Mouse (Mus musculus): ENCODE data around the gene Cnksr3. TPM values are rescaled to one million over a fixed set of nuclear protein-coding genes. Genes with fewer than 3 reads are reported as not detected.

The Cnksr3 gene
- polyA plus RNA-seq, 1 experiment from 2014 or later, result 6.5 TPM

DNA sequence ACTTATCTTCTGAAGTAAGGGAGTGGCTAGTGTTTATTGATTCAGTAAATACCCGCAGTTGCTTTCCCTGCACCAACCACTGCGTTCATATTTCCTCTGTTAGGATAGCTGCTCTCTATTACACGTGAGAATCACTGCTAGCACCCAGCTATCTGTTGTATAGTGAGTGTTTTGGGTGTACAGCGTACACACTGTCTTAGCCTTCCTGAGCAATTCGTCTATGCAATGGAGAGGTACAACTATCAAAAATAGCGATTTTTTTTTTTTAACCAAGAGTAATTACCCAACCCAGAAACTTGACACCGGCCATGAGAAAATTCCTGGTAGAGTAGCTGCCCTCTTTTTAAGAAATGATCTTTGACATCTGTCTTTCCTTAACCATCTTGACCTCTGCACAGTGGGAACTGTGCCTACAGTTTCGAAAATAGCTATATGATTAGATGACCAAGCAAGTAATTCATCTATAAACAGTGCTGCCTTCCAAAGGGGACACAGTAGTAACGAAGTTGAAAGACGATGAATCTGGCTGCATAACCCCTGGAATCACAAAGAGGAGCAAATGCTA, 1.1 kb upstream of the Cnksr3 start:
- 54% methylated on average over 10 of the region's 10 CpGs for WGBS
- Histone ChIP-seq H3K9ac (ENCODE audit: low read length) (peak overlapping the region; percentile 72), H3K36me3 (ENCODE audit: control insufficient read depth, insufficient read depth, low read length) (no peaks in the 10 kb centered on the region), H3K9me3 (ENCODE audit: control insufficient read depth, low read length) (no peaks in the 10 kb centered on the region), H3K27ac (replicated peaks in 1 of 2; ENCODE audit: control insufficient read depth in 1 of 2, insufficient read depth in 1 of 2, low read depth in 2 of 2, low read length in 2 of 2) (peak overlapping the region in 1 of 2 experiments; percentile 86; a peak in 1 of 4 replicates), H3K4me2 (ENCODE audit: low read length) (peak overlapping the region; percentile 92), H3K4me1 (ENCODE audit: control insufficient read depth in 2 of 2, insufficient read depth in 2 of 2, low read length in 2 of 2) (peaks cover 5 to 34% of the 10 kb centered on the region in 2 experiments), H3K27me3 (ENCODE audit: control insufficient read depth, insufficient read depth, low read length) (no peaks in the 10 kb centered on the region), H3K4me3 (ENCODE audit: control insufficient read depth in 1 of 2, insufficient read depth in 1 of 2, low read depth in 1 of 2, low read length in 2 of 2) (peak overlapping the region in 1 of 2 experiments; percentile 82; a peak in 2 of 4 replicates)
- no peak for ATAC-seq (ENCODE audit: insufficient number of reproducible peaks, insufficient read depth, low FRiP score, low read depth)

DNA sequence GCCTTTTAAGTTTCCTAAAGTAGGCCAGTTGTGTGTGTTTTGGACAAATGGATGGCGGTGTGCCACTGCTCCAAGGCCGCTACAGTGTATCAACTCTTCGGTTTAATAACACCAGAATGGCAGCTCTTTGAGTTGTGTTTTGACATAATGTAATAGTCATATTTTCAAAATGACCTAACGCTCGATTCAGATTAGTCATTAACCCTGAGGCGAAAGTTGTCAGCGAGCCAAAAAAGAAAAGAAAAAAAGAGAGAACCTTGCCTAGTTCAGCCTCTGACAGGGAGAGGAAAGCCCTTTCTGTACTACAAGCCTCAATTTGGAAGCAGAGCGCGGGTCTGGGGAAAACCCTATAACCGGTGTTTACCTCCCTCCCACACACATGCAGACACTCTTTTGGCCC, 500 bp upstream of the Cnksr3 start:
- Histone ChIP-seq H3K27me3 (ENCODE audit: control insufficient read depth, insufficient read depth, low read length) (no peaks in the 10 kb centered on the region), H3K27ac (replicated peaks in 1 of 2; ENCODE audit: control insufficient read depth in 1 of 2, insufficient read depth in 1 of 2, low read depth in 2 of 2, low read length in 2 of 2) (peak overlapping the region; percentile 86 to 89), H3K4me2 (ENCODE audit: low read length) (peak overlapping the region; percentile 92), H3K36me3 (ENCODE audit: control insufficient read depth, insufficient read depth, low read length) (no peaks in the 10 kb centered on the region), H3K9ac (ENCODE audit: low read length) (peak overlapping the region; percentile 72), H3K4me3 (ENCODE audit: control insufficient read depth in 1 of 2, insufficient read depth in 1 of 2, low read depth in 1 of 2, low read length in 2 of 2) (peak overlapping the region; percentile 56 to 82), H3K9me3 (ENCODE audit: control insufficient read depth, low read length) (no peaks in the 10 kb centered on the region), H3K4me1 (ENCODE audit: control insufficient read depth in 2 of 2, insufficient read depth in 2 of 2, low read length in 2 of 2) (peaks cover 5 to 38% of the 10 kb centered on the region in 2 experiments)
- 6% methylated on average over 10 of the region's 10 CpGs for WGBS
- no peak for ATAC-seq (ENCODE audit: insufficient number of reproducible peaks, insufficient read depth, low FRiP score, low read depth)

DNA sequence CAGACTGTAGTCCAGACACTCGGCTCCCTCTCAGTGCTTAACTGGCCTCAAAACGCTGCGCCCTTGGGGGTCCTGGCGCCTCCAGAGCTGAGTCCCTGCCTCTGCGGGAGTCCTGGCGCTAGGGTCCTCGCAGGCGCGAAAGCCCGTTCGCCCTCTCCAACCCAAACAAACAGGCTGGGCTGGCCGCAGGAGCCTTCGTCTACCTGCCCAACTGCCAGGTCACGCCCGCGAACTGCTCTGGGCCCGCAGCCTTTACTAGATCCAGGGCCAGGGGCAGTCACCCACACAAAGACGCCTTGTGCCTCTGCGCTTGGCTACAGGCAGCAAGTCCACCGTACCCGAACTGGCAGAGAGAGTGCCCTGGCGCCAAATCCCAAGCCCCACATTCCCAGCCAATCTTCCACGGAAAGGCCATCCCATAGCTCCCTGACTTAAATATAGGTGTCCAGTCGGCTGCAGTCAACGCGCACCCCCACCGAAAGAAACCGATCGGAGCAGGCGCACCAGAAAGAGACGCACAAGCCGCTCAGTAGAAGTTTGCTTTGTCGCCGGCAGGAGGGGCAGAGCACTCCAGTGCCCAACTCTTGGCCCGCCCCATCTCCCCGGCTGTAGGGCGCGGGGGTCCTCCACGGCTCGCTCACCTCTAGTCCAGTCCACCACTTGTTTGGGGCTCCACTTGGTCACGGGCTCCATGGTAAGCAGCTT, 894 bp downstream of the Cnksr3 start:
- H3K4me2 ChIP-seq (ENCODE audit: low read length), result peak overlapping the region; percentile 92
- ATAC-seq (ENCODE audit: insufficient number of reproducible peaks, insufficient read depth, low FRiP score, low read depth), result peak; percentile 84
- under 1% methylated on average over 41 of the region's 41 CpGs for WGBS
- H3K4me3 ChIP-seq (ENCODE audit: control insufficient read depth in 1 of 2, insufficient read depth in 1 of 2, low read depth in 1 of 2, low read length in 2 of 2), result peak overlapping the region; percentile 82 to 91
- H3K27me3 ChIP-seq (ENCODE audit: control insufficient read depth, insufficient read depth, low read length), result no peaks in the 10 kb centered on the region
- no peaks in the 10 kb centered on the region for H3K9me3 ChIP-seq (ENCODE audit: control insufficient read depth, low read length)
- peak overlapping the region; percentile 87 for H3K9ac ChIP-seq (ENCODE audit: low read length)
- H3K4me1 ChIP-seq (ENCODE audit: control insufficient read depth in 2 of 2, insufficient read depth in 2 of 2, low read length in 2 of 2), result peaks cover 9 to 42% of the 10 kb centered on the region in 2 experiments
- H3K27ac ChIP-seq (replicated peaks in 1 of 2; ENCODE audit: control insufficient read depth in 1 of 2, insufficient read depth in 1 of 2, low read depth in 2 of 2, low read length in 2 of 2), result peak overlapping the region; percentile 80 to 86
- H3K36me3 ChIP-seq (ENCODE audit: control insufficient read depth, insufficient read depth, low read length), result no peaks in the 10 kb centered on the region

DNA sequence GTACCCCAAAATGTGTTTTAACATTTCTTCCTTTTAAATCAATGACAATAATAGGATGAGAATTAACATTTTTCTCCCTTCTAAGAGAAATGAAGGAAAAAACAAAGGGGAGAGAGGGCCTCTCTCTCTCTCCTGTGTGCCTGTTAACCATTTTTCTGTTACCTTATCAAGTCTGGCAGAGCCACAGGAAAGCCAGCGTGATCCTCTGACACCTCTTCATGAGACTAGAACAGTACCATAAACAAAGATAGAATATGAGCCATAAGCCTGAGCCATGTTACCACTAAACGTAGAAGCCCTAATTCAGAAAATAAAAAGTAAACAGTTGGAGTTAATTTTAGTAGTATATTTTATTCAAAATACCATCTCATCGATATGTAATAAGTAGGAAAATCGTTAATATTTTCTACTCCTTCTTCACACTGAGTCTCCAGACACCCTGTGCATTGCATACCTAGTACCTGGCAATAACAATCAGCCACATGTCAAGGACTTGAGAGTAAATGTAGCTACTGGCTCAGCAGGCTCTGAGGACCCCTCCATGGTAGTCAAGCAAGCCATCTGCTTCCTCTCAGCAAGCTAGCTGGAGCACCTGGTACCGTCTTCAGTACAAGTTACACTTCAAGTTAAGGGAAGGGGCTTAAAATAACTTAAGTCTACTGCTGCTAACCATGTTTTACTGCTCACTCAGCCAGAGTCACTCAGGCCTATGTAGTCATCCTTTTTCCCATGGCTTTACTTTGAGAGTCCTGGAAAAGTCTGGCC, 2.2 kb downstream of the Cnksr3 start:
- Histone ChIP-seq H3K9me3 (ENCODE audit: control insufficient read depth, low read length) (no peaks in the 10 kb centered on the region), H3K27me3 (ENCODE audit: control insufficient read depth, insufficient read depth, low read length) (no peaks in the 10 kb centered on the region), H3K27ac (replicated peaks in 1 of 2; ENCODE audit: control insufficient read depth in 1 of 2, insufficient read depth in 1 of 2, low read depth in 2 of 2, low read length in 2 of 2) (no peak overlapping the region), H3K4me2 (ENCODE audit: low read length) (peak overlapping the region; percentile 92), H3K4me3 (ENCODE audit: control insufficient read depth in 1 of 2, insufficient read depth in 1 of 2, low read depth in 1 of 2, low read length in 2 of 2) (peak overlapping the region in 1 of 2 experiments; percentile 82; a peak in 2 of 4 replicates), H3K36me3 (ENCODE audit: control insufficient read depth, insufficient read depth, low read length) (no peaks in the 10 kb centered on the region), H3K9ac (ENCODE audit: low read length) (peak overlapping the region; percentile 87), H3K4me1 (ENCODE audit: control insufficient read depth in 2 of 2, insufficient read depth in 2 of 2, low read length in 2 of 2) (peaks cover 9 to 42% of the 10 kb centered on the region in 2 experiments)
- no peak for ATAC-seq (ENCODE audit: insufficient number of reproducible peaks, insufficient read depth, low FRiP score, low read depth)
- 52% methylated on average over 5 of the region's 5 CpGs for WGBS

DNA sequence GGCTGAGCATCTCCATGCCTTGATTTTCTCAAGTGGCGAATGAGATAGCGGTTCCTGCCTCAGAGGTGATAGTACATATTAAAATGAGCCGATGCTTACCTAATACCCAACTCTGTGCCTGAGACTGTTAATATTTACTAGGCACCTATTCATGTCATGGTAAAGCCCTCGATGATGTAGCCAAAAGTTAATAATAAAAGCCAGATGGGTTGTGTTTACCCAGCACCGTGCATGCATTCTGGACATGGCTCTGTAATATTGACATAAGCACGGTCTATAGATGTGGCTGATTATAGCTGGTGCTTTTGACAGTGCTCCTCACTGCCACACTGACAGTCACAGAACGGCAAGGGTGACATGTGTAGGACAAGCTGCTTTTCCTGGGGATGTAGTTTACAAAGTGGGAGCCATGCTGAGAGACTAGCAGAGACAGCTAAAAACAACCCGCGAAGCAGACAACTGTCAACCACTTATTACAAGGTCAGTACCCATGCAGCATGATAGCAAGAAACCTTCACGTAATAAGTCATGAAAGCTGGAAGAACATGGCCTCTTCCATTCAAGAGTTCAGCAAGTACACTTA, 3.1 kb downstream of the Cnksr3 start:
- no peak overlapping the region for H3K27ac ChIP-seq (replicated peaks in 1 of 2; ENCODE audit: control insufficient read depth in 1 of 2, insufficient read depth in 1 of 2, low read depth in 2 of 2, low read length in 2 of 2)
- H3K36me3 ChIP-seq (ENCODE audit: control insufficient read depth, insufficient read depth, low read length), result no peaks in the 10 kb centered on the region
- peaks cover 9 to 42% of the 10 kb centered on the region in 2 experiments for H3K4me1 ChIP-seq (ENCODE audit: control insufficient read depth in 2 of 2, insufficient read depth in 2 of 2, low read length in 2 of 2)
- no peaks in the 10 kb centered on the region for H3K9me3 ChIP-seq (ENCODE audit: control insufficient read depth, low read length)
- no peak for ATAC-seq (ENCODE audit: insufficient number of reproducible peaks, insufficient read depth, low FRiP score, low read depth)
- no peak overlapping the region for H3K4me2 ChIP-seq (ENCODE audit: low read length)
- no peak overlapping the region for H3K4me3 ChIP-seq (ENCODE audit: control insufficient read depth in 1 of 2, insufficient read depth in 1 of 2, low read depth in 1 of 2, low read length in 2 of 2)
- 69% methylated on average over 10 of the region's 10 CpGs for WGBS
- H3K27me3 ChIP-seq (ENCODE audit: control insufficient read depth, insufficient read depth, low read length), result no peaks in the 10 kb centered on the region
- no peak overlapping the region for H3K9ac ChIP-seq (ENCODE audit: low read length)

DNA sequence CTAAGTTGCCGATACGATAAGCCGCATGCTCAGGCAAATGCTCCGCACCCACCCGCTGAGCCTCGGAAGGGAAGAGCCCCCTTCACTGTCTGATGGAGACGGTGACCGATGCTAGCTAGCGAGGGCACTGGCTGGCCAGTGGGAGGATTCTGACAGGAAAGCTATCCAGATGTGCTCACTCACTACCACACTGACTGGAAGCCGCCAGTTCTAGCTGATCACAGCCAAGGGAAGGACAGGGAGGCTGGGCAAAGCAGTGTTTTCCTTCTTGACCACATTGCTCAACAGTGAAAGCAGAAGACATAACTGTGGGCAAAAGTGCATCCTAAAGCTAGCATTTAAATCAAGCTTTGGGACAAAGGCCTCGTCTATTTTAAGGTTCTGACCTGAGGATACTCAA, 4.7 kb downstream of the Cnksr3 start:
- Histone ChIP-seq H3K4me1 (ENCODE audit: control insufficient read depth in 2 of 2, insufficient read depth in 2 of 2, low read length in 2 of 2) (peaks cover 9 to 36% of the 10 kb centered on the region in 2 experiments), H3K27ac (replicated peaks in 1 of 2; ENCODE audit: control insufficient read depth in 1 of 2, insufficient read depth in 1 of 2, low read depth in 2 of 2, low read length in 2 of 2) (no peak overlapping the region), H3K9me3 (ENCODE audit: control insufficient read depth, low read length) (no peaks in the 10 kb centered on the region), H3K4me3 (ENCODE audit: control insufficient read depth in 1 of 2, insufficient read depth in 1 of 2, low read depth in 1 of 2, low read length in 2 of 2) (no peak overlapping the region), H3K9ac (ENCODE audit: low read length) (no peak overlapping the region), H3K27me3 (ENCODE audit: control insufficient read depth, insufficient read depth, low read length) (no peaks in the 10 kb centered on the region), H3K36me3 (ENCODE audit: control insufficient read depth, insufficient read depth, low read length) (no peaks in the 10 kb centered on the region), H3K4me2 (ENCODE audit: low read length) (no peak overlapping the region)
- WGBS, result 51% methylated on average over 11 of the region's 11 CpGs
- ATAC-seq (ENCODE audit: insufficient number of reproducible peaks, insufficient read depth, low FRiP score, low read depth), result no peak

DNA sequence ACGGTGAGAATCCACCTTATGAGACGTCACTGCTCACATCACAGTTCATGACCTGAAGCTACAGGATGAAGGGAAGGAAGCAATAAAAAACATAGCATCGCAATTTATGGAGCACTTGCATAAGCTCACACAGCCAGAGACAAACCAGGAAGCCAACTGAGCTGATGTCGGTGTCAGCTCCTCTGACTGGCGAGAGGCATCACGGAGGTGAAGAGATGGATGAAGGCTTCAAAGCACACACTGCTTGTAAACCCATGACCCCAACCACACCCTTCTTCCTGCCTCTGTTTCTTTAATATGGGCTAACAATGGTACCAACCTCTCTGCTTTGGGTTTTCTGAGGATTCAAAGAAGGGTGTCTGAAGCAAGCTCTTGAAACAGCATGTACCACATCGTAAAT, 5.5 kb downstream of the Cnksr3 start:
- H3K36me3 ChIP-seq (ENCODE audit: control insufficient read depth, insufficient read depth, low read length), result no peaks in the 10 kb centered on the region
- H3K4me1 ChIP-seq (ENCODE audit: control insufficient read depth in 2 of 2, insufficient read depth in 2 of 2, low read length in 2 of 2), result peaks cover 9 to 36% of the 10 kb centered on the region in 2 experiments
- no peaks in the 10 kb centered on the region for H3K27me3 ChIP-seq (ENCODE audit: control insufficient read depth, insufficient read depth, low read length)
- no peak overlapping the region for H3K9ac ChIP-seq (ENCODE audit: low read length)
- WGBS, result 81% methylated on average over 7 of the region's 7 CpGs
- no peak for ATAC-seq (ENCODE audit: insufficient number of reproducible peaks, insufficient read depth, low FRiP score, low read depth)
- no peak overlapping the region for H3K27ac ChIP-seq (replicated peaks in 1 of 2; ENCODE audit: control insufficient read depth in 1 of 2, insufficient read depth in 1 of 2, low read depth in 2 of 2, low read length in 2 of 2)
- no peak overlapping the region for H3K4me3 ChIP-seq (ENCODE audit: control insufficient read depth in 1 of 2, insufficient read depth in 1 of 2, low read depth in 1 of 2, low read length in 2 of 2)
- H3K4me2 ChIP-seq (ENCODE audit: low read length), result no peak overlapping the region
- no peaks in the 10 kb centered on the region for H3K9me3 ChIP-seq (ENCODE audit: control insufficient read depth, low read length)
